Mouse (Mus musculus) lung, postnatal 0 days (tissue): ENCODE data around the gene 4930558K02Rik.

Experiments
- CTCF ChIP-seq: IDR thresholded peaks from 2 replicates; pipeline ENCODE4 v1.5.1; 2016; ENCODE audit warnings: antibody characterized with exemption, mild to moderate bottlenecking
- EP300 ChIP-seq: IDR thresholded peaks from 2 replicates; pipeline ENCODE4 v1.6.1; 2016; ENCODE audit warnings: antibody characterized with exemption, mild to moderate bottlenecking, control low read depth

DNA sequence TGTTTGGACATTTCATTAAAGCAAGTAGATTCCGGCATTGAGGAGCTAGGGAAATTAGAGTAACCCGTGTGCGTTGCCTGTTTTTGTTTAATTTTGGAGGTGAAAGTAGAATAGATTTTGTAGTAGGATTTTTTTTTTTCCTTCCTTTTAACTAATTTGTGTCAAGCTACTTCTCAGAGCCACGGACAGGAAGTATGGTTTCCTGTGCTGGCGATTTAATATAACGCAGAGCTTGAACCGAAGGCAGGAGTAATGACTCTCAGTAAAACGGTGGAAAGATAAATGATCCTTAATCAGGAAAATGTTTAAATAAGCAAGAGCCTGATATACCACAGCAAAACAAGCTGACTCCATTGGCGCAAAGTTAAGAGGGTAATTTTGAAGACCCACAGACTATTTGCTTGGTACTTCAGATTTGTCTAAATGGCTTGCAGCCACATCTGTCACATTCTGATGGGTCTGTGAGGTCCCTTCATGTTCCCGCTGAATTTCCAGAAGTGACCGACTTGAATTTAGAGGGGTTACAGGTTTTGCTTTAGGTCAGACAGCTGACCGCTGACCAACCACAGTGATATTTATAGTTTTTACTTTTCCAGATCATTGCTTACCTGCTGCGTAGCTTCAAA, 38.7 kb upstream of the 4930558K02Rik start:
- TF ChIP-seq CTCF (no peak), EP300 (no peak)
